Mouse (Mus musculus): ENCODE data around the gene Pole2. TPM values are rescaled to one million over a fixed set of nuclear protein-coding genes. Genes with fewer than 3 reads are reported as not detected.

Pole2 gene
- polyA plus RNA-seq (2012): 2.5 and 2.9 TPM in 2 replicates

GRCm38 (mm10) chr12:69227776-69228466, at the start of gene Pole2:
Pole2 (minus strand) TSS chr12:69228195.
- Histone ChIP-seq H3K36me3 (ENCODE audit: control insufficient read depth) (peaks cover 33% of the 10 kb centered on the region), H3K4me3 (replicated peaks) (peak within 1 kb of the TSS; percentile 88), H3K9me3 (ENCODE audit: control insufficient read depth, low read length) (no peaks in the 10 kb centered on the region), H3K4me1 (ENCODE audit: control insufficient read depth) (peaks cover 36% of the 10 kb centered on the region), H3K27me3 (ENCODE audit: control insufficient read depth) (no peaks in the 10 kb centered on the region)
- no peak for TF ChIP-seq TAL1 (IDR thresholded peaks at IDR 0.05; ENCODE audit: low read length)
- no peak for TF ChIP-seq GATA1 (IDR thresholded peaks at IDR 0.05; ENCODE audit: low read length)

- no peaks in the 10 kb centered on the region for H3K9me3 ChIP-seq (ENCODE audit: control insufficient read depth, low read length)
- no peaks in the 10 kb centered on the region for H3K36me3 ChIP-seq (ENCODE audit: control insufficient read depth)
- H3K27me3 ChIP-seq (ENCODE audit: control insufficient read depth): 0 out of 2 replicates have a peak, but pooled peaks cover 2% of the 10 kb centered on the region
- no peak overlapping the region for H3K4me3 ChIP-seq (replicated peaks)
- H3K4me1 ChIP-seq (ENCODE audit: control insufficient read depth): no peaks in the 10 kb centered on the region
- TF ChIP-seq GATA1 (IDR thresholded peaks at IDR 0.05; ENCODE audit: low read length) (no peak), TAL1 (IDR thresholded peaks at IDR 0.05; ENCODE audit: low read length) (no peak)
Measured at GRCm38 (mm10) chr12:69268956-69269355, 41.0 kb upstream of the Pole2 start.

- Histone ChIP-seq H3K27me3 (ENCODE audit: control insufficient read depth) (0 out of 2 replicates have a peak, but pooled peaks cover 2% of the 10 kb centered on the region), H3K36me3 (ENCODE audit: control insufficient read depth) (no peaks in the 10 kb centered on the region), H3K4me3 (replicated peaks) (no peak overlapping the region), H3K4me1 (ENCODE audit: control insufficient read depth) (no peaks in the 10 kb centered on the region), H3K9me3 (ENCODE audit: control insufficient read depth, low read length) (no peaks in the 10 kb centered on the region)
- TF ChIP-seq TAL1 (IDR thresholded peaks at IDR 0.05; ENCODE audit: low read length) (no peak), GATA1 (IDR thresholded peaks at IDR 0.05; ENCODE audit: low read length) (no peak)
Measured at GRCm38 (mm10) chr12:69267956-69268632, 40.1 kb upstream of the Pole2 start.

- Histone ChIP-seq H3K9me3 (ENCODE audit: control insufficient read depth, low read length) (no peaks in the 10 kb centered on the region), H3K4me1 (ENCODE audit: control insufficient read depth) (no peaks in the 10 kb centered on the region), H3K36me3 (ENCODE audit: control insufficient read depth) (no peaks in the 10 kb centered on the region), H3K27me3 (ENCODE audit: control insufficient read depth) (0 out of 2 replicates have a peak, but pooled peaks cover 2% of the 10 kb centered on the region), H3K4me3 (replicated peaks) (no peak overlapping the region)
- no peak for TF ChIP-seq TAL1 (IDR thresholded peaks at IDR 0.05; ENCODE audit: low read length)
- no peak for TF ChIP-seq GATA1 (IDR thresholded peaks at IDR 0.05; ENCODE audit: low read length)
Measured at GRCm38 (mm10) chr12:69265031-69265430, 37.0 kb upstream of the Pole2 start.

GRCm38 (mm10) chr12:69262251-69262650, 34.3 kb upstream of the Pole2 start:
- TF ChIP-seq TAL1 (IDR thresholded peaks at IDR 0.05; ENCODE audit: low read length): no peak
- TF ChIP-seq GATA1 (IDR thresholded peaks at IDR 0.05; ENCODE audit: low read length): no peak
- Histone ChIP-seq H3K4me1 (ENCODE audit: control insufficient read depth) (no peaks in the 10 kb centered on the region; the same call in 1 of the 2 replicates), H3K4me3 (replicated peaks) (no peak overlapping the region), H3K36me3 (ENCODE audit: control insufficient read depth) (no peaks in the 10 kb centered on the region), H3K27me3 (ENCODE audit: control insufficient read depth) (peaks cover 2% of the 10 kb centered on the region; the same call in 1 of the 2 replicates), H3K9me3 (ENCODE audit: control insufficient read depth, low read length) (no peaks in the 10 kb centered on the region)

GRCm38 (mm10) chr12:69257836-69258235, 29.8 kb upstream of the Pole2 start:
- H3K27me3 ChIP-seq (ENCODE audit: control insufficient read depth): no peaks in the 10 kb centered on the region; the same call in 1 of the 2 replicates
- no peak overlapping the region for H3K4me3 ChIP-seq (replicated peaks)
- no peak for TF ChIP-seq TAL1 (IDR thresholded peaks at IDR 0.05; ENCODE audit: low read length)
- no peak for TF ChIP-seq GATA1 (IDR thresholded peaks at IDR 0.05; ENCODE audit: low read length)
- H3K4me1 ChIP-seq (ENCODE audit: control insufficient read depth): no peaks in the 10 kb centered on the region; the same call in 1 of the 2 replicates
- no peaks in the 10 kb centered on the region for H3K9me3 ChIP-seq (ENCODE audit: control insufficient read depth, low read length)
- no peaks in the 10 kb centered on the region for H3K36me3 ChIP-seq (ENCODE audit: control insufficient read depth)

GRCm38 (mm10) chr12:69253806-69254205, 25.8 kb upstream of the Pole2 start:
- Histone ChIP-seq H3K9me3 (ENCODE audit: control insufficient read depth, low read length) (no peaks in the 10 kb centered on the region), H3K4me1 (ENCODE audit: control insufficient read depth) (no peaks in the 10 kb centered on the region; the same call in none of the 2 replicates), H3K36me3 (ENCODE audit: control insufficient read depth) (no peaks in the 10 kb centered on the region), H3K27me3 (ENCODE audit: control insufficient read depth) (peaks cover 2% of the 10 kb centered on the region), H3K4me3 (replicated peaks) (no peak overlapping the region)
- TF ChIP-seq GATA1 (IDR thresholded peaks at IDR 0.05; ENCODE audit: low read length) (no peak), TAL1 (IDR thresholded peaks at IDR 0.05; ENCODE audit: low read length) (no peak)

GRCm38 (mm10) chr12:69250756-69251155, 22.8 kb upstream of the Pole2 start:
- Histone ChIP-seq H3K27me3 (ENCODE audit: control insufficient read depth) (peaks cover 2% of the 10 kb centered on the region; the same call in 1 of the 2 replicates), H3K9me3 (ENCODE audit: control insufficient read depth, low read length) (no peaks in the 10 kb centered on the region), H3K4me1 (ENCODE audit: control insufficient read depth) (no peaks in the 10 kb centered on the region; the same call in 1 of the 2 replicates), H3K36me3 (ENCODE audit: control insufficient read depth) (no peaks in the 10 kb centered on the region), H3K4me3 (replicated peaks) (no peak overlapping the region)
- TF ChIP-seq TAL1 (IDR thresholded peaks at IDR 0.05; ENCODE audit: low read length): no peak
- TF ChIP-seq GATA1 (IDR thresholded peaks at IDR 0.05; ENCODE audit: low read length): no peak

GRCm38 (mm10) chr12:69249766-69250165, 21.8 kb upstream of the Pole2 start:
- H3K4me3 ChIP-seq (replicated peaks): no peak overlapping the region
- no peaks in the 10 kb centered on the region; the same call in 1 of the 2 replicates for H3K4me1 ChIP-seq (ENCODE audit: control insufficient read depth)
- no peaks in the 10 kb centered on the region for H3K9me3 ChIP-seq (ENCODE audit: control insufficient read depth, low read length)
- H3K27me3 ChIP-seq (ENCODE audit: control insufficient read depth): peaks cover 2% of the 10 kb centered on the region; the same call in 1 of the 2 replicates
- TF ChIP-seq TAL1 (IDR thresholded peaks at IDR 0.05; ENCODE audit: low read length) (no peak), GATA1 (IDR thresholded peaks at IDR 0.05; ENCODE audit: low read length) (no peak)
- H3K36me3 ChIP-seq (ENCODE audit: control insufficient read depth): no peaks in the 10 kb centered on the region

Measured in erythroblast, embryonic 14.5 days (primary cell).